Mouse (Mus musculus) hindbrain, postnatal 0 days (tissue): ENCODE results near the gene 1700067K01Rik. TPM values are rescaled to one million over a fixed set of nuclear protein-coding genes. Genes with fewer than 3 reads are reported as not detected.

Source experiments
- ATAC-seq: fragments of 200-750 bp; cut with Nextera tagmentation; 2 replicates; pipeline ENCODE4 v1.8.0; 2017; ENCODE audit warnings: mild to moderate bottlenecking, moderate TSS enrichment, moderate library complexity
- DNase-seq: peaks from one replicate; pipeline ENCODE4 v3.0.0-alpha.2; 2015; ENCODE audit warnings: low spot score
- H3K27ac ChIP-seq: fragments of 300-500 bp; sonication (generic); 2 replicates; pipeline ENCODE4 v1.5.1; 2014; ENCODE audit warnings: mild to moderate bottlenecking
- H3K27me3 ChIP-seq: fragments of 300-500 bp; sonication (generic); 2 replicates; pipeline ENCODE4 v1.6.1; 2014; ENCODE audit warnings: low read length, mixed read lengths; ENCODE audit not compliant: insufficient read depth
- H3K36me3 ChIP-seq: fragments of 300-500 bp; sonication (generic); 2 replicates; pipeline ENCODE4 v1.6.1; 2014; ENCODE audit warnings: low read length, mixed read lengths; ENCODE audit not compliant: insufficient read depth
- H3K4me1 ChIP-seq: fragments of 300-500 bp; sonication (generic); 2 replicates; pipeline ENCODE4 v1.6.1; 2014; ENCODE audit warnings: antibody characterized with exemption, low read length, mixed read lengths; ENCODE audit not compliant: insufficient read depth
- H3K4me2 ChIP-seq: fragments of 300-500 bp; sonication (generic); 2 replicates; pipeline ENCODE4 v1.6.1; 2014; ENCODE audit warnings: low read depth, mild to moderate bottlenecking, low read length, moderate library complexity, mixed read lengths
- H3K4me3 ChIP-seq: fragments of 300-500 bp; sonication (generic); 2 replicates; pipeline ENCODE4 v1.5.1; 2014; ENCODE audit warnings: low read length
- H3K9ac ChIP-seq: fragments of 300-500 bp; sonication (generic); replicated peaks from 2 replicates; pipeline ENCODE4 v1.6.1; 2014; ENCODE audit warnings: mild to moderate bottlenecking, low read length, moderate library complexity, mixed read lengths
- H3K9me3 ChIP-seq: fragments of 300-500 bp; sonication (generic); 2 replicates; pipeline ENCODE4 v1.6.1; 2016; ENCODE audit warnings: low read length, mixed read lengths
- CTCF ChIP-seq: IDR thresholded peaks from 2 replicates; pipeline ENCODE4 v1.5.1; 2016; ENCODE audit warnings: antibody characterized with exemption, control low read depth, low read depth
- WGBS: fragments of 180-500 bp; shearing (Covaris S2); extraction: QIAGEN DNeasy Blood & Tissue Kit; methylation state at CpG from one replicate; pipeline ENCODE4 v1.1.7; 2014; 5-methylcytosine and 5-hydroxymethylcytosine counted together
- polyA plus RNA-seq: library from polyadenylated mRNA; unstranded; fragments of >200 nt; fragmentation: Nextera tagmentation; extraction: Ambion mirVana; gene quantifications from 2 replicates; pipeline ENCODE4 v1.2.1, GENCODE M21; 2015
- total RNA-seq: library from RNA; depleted of rRNA; stranded (reverse); fragments of >200 nt; gene quantifications from 2 replicates; pipeline ENCODE4 v1.2.3, GENCODE M21; 2014

The 1700067K01Rik gene
- total and polyA plus RNA-seq, 2 experiments from 2014 or later, result 0.51 TPM; not detected in 1

GRCm38 (mm10) chr8:84032777-84033176, 31.5 kb downstream of the 1700067K01Rik start:
- Histone ChIP-seq H3K36me3 (no peaks in the 10 kb centered on the region), H3K4me2 (no peak overlapping the region), H3K27me3 (no peaks in the 10 kb centered on the region), H3K9ac (no peak overlapping the region), H3K4me3 (no peak overlapping the region), H3K9me3 (no peaks in the 10 kb centered on the region), H3K27ac (no peak overlapping the region), H3K4me1 (no peaks in the 10 kb centered on the region)
- TF ChIP-seq CTCF, result no peak
- 84% methylated on average over 4 of the region's 4 CpGs for WGBS
- no peak for DNase-seq
- ATAC-seq, result no peak

- Histone ChIP-seq H3K4me2 (no peak overlapping the region), H3K9ac (no peak overlapping the region), H3K36me3 (no peaks in the 10 kb centered on the region), H3K9me3 (no peaks in the 10 kb centered on the region), H3K4me3 (no peak overlapping the region), H3K4me1 (peaks cover 7% of the 10 kb centered on the region; the same call in 1 of the 2 replicates), H3K27me3 (peaks cover 6% of the 10 kb centered on the region; the same call in 1 of the 2 replicates), H3K27ac (no peak overlapping the region)
- DNase-seq, result no peak
- no peak for ATAC-seq
- WGBS, result 71% methylated on average over 5 of the region's 5 CpGs
- no peak for TF ChIP-seq CTCF
These were observed 36.7 kb downstream of the 1700067K01Rik start for GRCm38 (mm10) chr8:84038015-84038414.

GRCm38 (mm10) chr8:84039050-84039449, 37.7 kb downstream of the 1700067K01Rik start:
- Histone ChIP-seq H3K4me1 (peaks cover 7% of the 10 kb centered on the region; the same call in 1 of the 2 replicates), H3K4me2 (no peak overlapping the region), H3K4me3 (no peak overlapping the region), H3K27ac (no peak overlapping the region), H3K9ac (no peak overlapping the region), H3K27me3 (peaks cover 16% of the 10 kb centered on the region), H3K9me3 (no peaks in the 10 kb centered on the region), H3K36me3 (no peaks in the 10 kb centered on the region)
- DNase-seq, result peak; percentile 89
- 3% methylated on average over 5 of the region's 5 CpGs for WGBS
- peak; percentile 41; the same call in 1 of the 2 replicates for ATAC-seq
- peak; percentile 90 for TF ChIP-seq CTCF

- Histone ChIP-seq H3K9ac (0 out of 2 replicates have a peak within 1 kb of the TSS, but pooled peaks have one; percentile 24), H3K4me2 (peak within 1 kb of the TSS; percentile 63), H3K27ac (no peak within 1 kb of the TSS), H3K4me3 (peak within 1 kb of the TSS; percentile 28), H3K36me3 (no peaks in the 10 kb centered on the region), H3K4me1 (peaks cover 7% of the 10 kb centered on the region; the same call in 1 of the 2 replicates), H3K9me3 (no peaks in the 10 kb centered on the region), H3K27me3 (peaks cover 30% of the 10 kb centered on the region)
- TF ChIP-seq CTCF, result peak; percentile 81
- WGBS, result 3% methylated on average over 40 of the region's 40 CpGs
- DNase-seq (peak; percentile 82), ATAC-seq (peak; percentile 78)
These were observed 41.0 kb downstream of the 1700067K01Rik start, which contains the start of gene Il27ra for GRCm38 (mm10) chr8:84042066-84042947. Gene Il27ra (minus strand): TSS chr8:84042589.

DNA sequence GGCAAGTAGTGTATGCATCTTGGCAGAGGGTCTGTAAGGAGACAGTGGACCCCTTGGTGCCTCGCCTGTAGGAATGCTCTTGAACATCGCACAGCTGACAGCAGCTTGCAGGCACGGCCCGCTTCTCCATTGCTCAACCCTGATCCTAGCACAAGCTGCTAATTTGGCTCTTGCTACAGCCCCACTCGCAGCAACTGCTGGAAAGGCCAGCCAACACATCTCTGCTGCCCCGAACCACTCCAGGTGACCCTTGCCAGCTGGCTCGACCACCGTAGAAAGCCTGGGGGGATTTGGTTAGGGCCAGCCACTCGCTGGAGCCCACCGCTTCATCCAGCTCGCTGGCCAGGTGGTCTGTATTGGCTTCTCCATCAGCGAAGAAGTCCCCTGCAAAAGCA, 41.6 kb downstream of the 1700067K01Rik start:
- peak; percentile 37 for DNase-seq
- peak; percentile 1; the same call in 1 of the 2 replicates for ATAC-seq
- 24% methylated on average over 12 of the region's 12 CpGs for WGBS
- no peak overlapping the region for H3K9ac ChIP-seq
- H3K27ac ChIP-seq, result no peak overlapping the region
- TF ChIP-seq CTCF, result no peak
- peak overlapping the region; percentile 63 for H3K4me2 ChIP-seq
- no peaks in the 10 kb centered on the region for H3K9me3 ChIP-seq
- H3K4me3 ChIP-seq, result no peak overlapping the region
- peaks cover 30% of the 10 kb centered on the region for H3K27me3 ChIP-seq
- no peaks in the 10 kb centered on the region for H3K36me3 ChIP-seq
- peaks cover 7% of the 10 kb centered on the region; the same call in 1 of the 2 replicates for H3K4me1 ChIP-seq

DNA sequence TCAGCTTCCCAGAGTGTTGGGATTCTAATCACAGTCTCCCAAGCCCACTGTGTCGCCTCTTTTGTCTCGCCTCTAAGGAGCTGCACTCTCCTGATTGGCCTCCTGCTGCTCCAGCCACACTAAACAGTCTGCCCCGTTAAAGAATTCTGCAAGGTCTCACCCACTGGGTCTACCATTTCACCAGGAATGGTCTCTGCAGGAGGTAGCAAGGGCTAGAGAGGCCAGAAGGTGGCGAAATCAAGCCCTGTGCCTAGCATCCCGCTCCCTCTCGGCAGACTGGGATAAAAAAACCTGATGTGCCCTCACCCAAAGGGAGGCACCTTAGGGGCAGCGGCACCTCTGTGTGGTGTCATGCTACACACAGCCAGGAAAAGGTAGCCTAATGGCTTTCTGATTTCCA, 42.8 kb downstream of the 1700067K01Rik start:
- ATAC-seq (no peak), DNase-seq (no peak)
- H3K4me1 ChIP-seq, result peaks cover 7% of the 10 kb centered on the region; the same call in 1 of the 2 replicates
- H3K4me3 ChIP-seq, result no peak overlapping the region
- TF ChIP-seq CTCF, result no peak
- H3K4me2 ChIP-seq, result no peak overlapping the region
- no peaks in the 10 kb centered on the region for H3K36me3 ChIP-seq
- no peak overlapping the region for H3K27ac ChIP-seq
- 15% methylated on average over 7 of the region's 7 CpGs for WGBS
- H3K27me3 ChIP-seq, result peaks cover 30% of the 10 kb centered on the region
- no peaks in the 10 kb centered on the region for H3K9me3 ChIP-seq
- no peak overlapping the region for H3K9ac ChIP-seq
